Mouse (Mus musculus) kidney, embryonic 16.5 days (tissue): ENCODE measurements at regions not wholly inside any gene's neighbourhood (a gene's known extent, or its start where the extent isn't known, plus 50 kb on each side); places are given as distances from the start of the nearest gene placed in this dataset.
A peak's percentile ranks its signal among the peaks of the same experiment; 100 is the strongest.

Experiments used
- ATAC-seq: fragments of 200-750 bp; cut with Nextera tagmentation; 2 replicates; pipeline ENCODE4 v1.8.0; 2017; ENCODE audit warnings: moderate TSS enrichment; ENCODE audit not compliant: low FRiP score, low TSS enrichment
- H3K27ac ChIP-seq: fragments of 300-500 bp; sonication (generic); 2 replicates; pipeline ENCODE4 v1.5.1; 2014; ENCODE audit warnings: low read length
- H3K27me3 ChIP-seq: fragments of 300-500 bp; sonication (generic); 2 replicates; pipeline ENCODE4 v1.6.1; 2014; ENCODE audit warnings: low read length, control low read depth, mixed read lengths; ENCODE audit not compliant: insufficient read depth
- H3K36me3 ChIP-seq: fragments of 300-500 bp; sonication (generic); 2 replicates; pipeline ENCODE4 v1.6.1; 2014; ENCODE audit warnings: low read length, control low read depth, mixed read lengths; ENCODE audit not compliant: insufficient read depth
- H3K4me1 ChIP-seq: fragments of 300-500 bp; sonication (generic); 2 replicates; pipeline ENCODE4 v1.6.1; 2014; ENCODE audit warnings: low read length, control low read depth, mixed read lengths; ENCODE audit not compliant: insufficient read depth
- H3K4me2 ChIP-seq: fragments of 300-500 bp; sonication (generic); replicated peaks from 2 replicates; pipeline ENCODE4 v1.6.1; 2014; ENCODE audit warnings: low read depth, low read length
- H3K4me3 ChIP-seq: fragments of 300-500 bp; sonication (generic); 2 replicates; pipeline ENCODE4 v1.5.1; 2014; ENCODE audit warnings: mild to moderate bottlenecking, low read length
- H3K9ac ChIP-seq: fragments of 300-500 bp; sonication (generic); replicated peaks from 2 replicates; pipeline ENCODE4 v1.6.1; 2014; ENCODE audit warnings: low read length
- H3K9me3 ChIP-seq: fragments of 300-500 bp; sonication (generic); 2 replicates; pipeline ENCODE4 v1.6.1; 2016; ENCODE audit warnings: low read length, control low read depth
- WGBS: fragments of 180-500 bp; shearing (Covaris S2); extraction: QIAGEN DNeasy Blood & Tissue Kit; methylation state at CpG from one replicate; pipeline ENCODE4 v1.1.7; 2014; 5-methylcytosine and 5-hydroxymethylcytosine counted together

DNA sequence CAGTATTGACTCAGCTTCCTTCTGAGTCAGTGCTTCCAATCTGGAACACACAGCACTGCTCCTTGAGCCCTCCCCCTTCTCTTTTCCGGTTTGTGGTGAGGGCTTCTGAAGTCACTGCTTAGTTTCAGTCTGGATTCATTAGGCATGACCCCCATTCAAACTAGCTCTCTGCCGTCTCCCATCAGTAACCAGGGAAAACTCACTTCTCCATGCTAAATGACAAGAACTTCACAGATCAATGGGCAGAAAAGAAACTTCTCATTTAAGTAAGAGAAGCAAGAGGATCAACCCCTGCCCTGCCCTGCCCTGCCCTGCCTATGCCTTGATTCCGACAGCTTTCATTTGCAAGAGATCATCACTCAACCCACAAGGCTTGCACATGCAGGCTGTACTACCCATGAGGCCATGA is 82.9 kb upstream of the Nck2 start:
- Histone ChIP-seq H3K27me3 (no peaks in the 10 kb centered on the region), H3K4me1 (peaks cover 33% of the 10 kb centered on the region), H3K36me3 (no peaks in the 10 kb centered on the region), H3K9ac (no peak overlapping the region), H3K4me3 (no peak overlapping the region), H3K27ac (peak overlapping the region; percentile 44), H3K9me3 (no peaks in the 10 kb centered on the region), H3K4me2 (no peak overlapping the region)
- WGBS: 13% methylated on average over 3 of the region's 3 CpGs
- ATAC-seq: peak; percentile 84

DNA sequence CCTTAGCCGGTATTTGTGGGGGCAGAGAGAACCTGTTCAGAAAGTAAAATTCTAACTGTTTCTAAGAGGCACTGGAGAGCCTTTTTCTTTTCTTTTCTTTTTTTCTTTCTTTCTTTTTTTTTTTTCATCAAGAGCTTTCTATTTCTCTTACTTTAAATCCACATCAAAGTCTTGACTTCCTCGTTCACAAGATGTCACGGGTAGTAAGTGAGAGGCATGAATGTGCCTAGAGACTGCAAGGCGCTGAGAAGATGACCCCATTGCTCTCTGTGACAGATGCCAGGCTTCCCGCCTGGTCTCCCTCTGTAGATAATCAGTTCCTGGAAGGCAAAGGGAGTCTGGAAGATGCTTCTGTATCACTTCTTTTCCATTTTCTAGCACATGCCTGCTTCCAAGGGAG is 82.2 kb upstream of the Nck2 start:
- H3K9ac ChIP-seq: no peak overlapping the region
- H3K27ac ChIP-seq: no peak overlapping the region; the same call in 1 of the 2 replicates
- no peaks in the 10 kb centered on the region for H3K36me3 ChIP-seq
- H3K27me3 ChIP-seq: no peaks in the 10 kb centered on the region
- no peak overlapping the region for H3K4me2 ChIP-seq
- no peak for ATAC-seq
- H3K4me1 ChIP-seq: peaks cover 33% of the 10 kb centered on the region
- H3K4me3 ChIP-seq: no peak overlapping the region
- 49% methylated on average over 5 of the region's 5 CpGs for WGBS
- H3K9me3 ChIP-seq: no peaks in the 10 kb centered on the region

DNA sequence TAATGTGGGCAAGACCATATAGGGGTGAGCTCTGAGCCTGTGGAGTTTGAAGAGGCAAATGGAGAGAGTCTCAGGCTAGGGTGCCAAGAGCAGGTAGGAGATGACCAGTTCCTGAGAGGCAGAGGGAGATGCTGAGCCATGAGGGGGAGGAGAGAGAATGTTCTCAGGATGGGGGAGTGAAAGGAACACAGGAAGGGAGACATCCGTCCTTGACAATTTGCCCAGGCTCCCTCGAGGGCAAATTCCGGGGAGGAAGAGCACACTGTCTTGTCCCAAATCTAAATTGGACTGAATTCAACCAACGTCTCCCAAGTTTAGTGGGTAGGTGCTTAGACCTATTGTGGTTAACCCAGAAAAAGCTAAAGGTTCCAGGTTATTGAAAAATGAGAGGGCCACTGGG is 81.2 kb upstream of the Nck2 start:
- Histone ChIP-seq H3K9ac (no peak overlapping the region), H3K4me3 (no peak overlapping the region), H3K4me1 (peaks cover 32% of the 10 kb centered on the region), H3K27me3 (no peaks in the 10 kb centered on the region), H3K27ac (no peak overlapping the region), H3K36me3 (no peaks in the 10 kb centered on the region), H3K9me3 (no peaks in the 10 kb centered on the region), H3K4me2 (no peak overlapping the region)
- 39% methylated on average over 4 of the region's 4 CpGs for WGBS
- no peak for ATAC-seq

DNA sequence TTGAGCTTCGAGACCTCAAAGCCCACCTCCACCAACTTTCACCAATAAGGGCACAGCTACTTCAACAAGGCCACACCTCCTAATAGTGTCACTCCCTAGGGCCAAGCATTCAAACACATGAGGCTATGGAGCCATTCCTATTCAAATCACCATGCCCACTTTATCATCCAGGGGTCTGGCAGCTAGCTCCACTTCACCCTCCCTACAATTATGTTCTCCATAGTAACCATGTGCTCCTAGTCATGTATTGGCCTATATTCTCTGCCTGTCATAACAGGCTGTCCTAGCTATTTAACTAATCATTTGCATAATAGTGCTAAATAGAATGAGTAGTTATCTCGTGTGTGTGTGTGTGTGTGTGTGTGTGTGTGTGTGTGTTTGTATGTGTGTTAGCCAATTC is 77.9 kb upstream of the Nck2 start:
- 74% methylated on average over 2 of the region's 2 CpGs for WGBS
- ATAC-seq: no peak
- Histone ChIP-seq H3K4me1 (peaks cover 8% of the 10 kb centered on the region), H3K36me3 (no peaks in the 10 kb centered on the region), H3K27me3 (no peaks in the 10 kb centered on the region), H3K4me2 (no peak overlapping the region), H3K27ac (no peak overlapping the region), H3K4me3 (no peak overlapping the region), H3K9me3 (no peaks in the 10 kb centered on the region), H3K9ac (no peak overlapping the region)

DNA sequence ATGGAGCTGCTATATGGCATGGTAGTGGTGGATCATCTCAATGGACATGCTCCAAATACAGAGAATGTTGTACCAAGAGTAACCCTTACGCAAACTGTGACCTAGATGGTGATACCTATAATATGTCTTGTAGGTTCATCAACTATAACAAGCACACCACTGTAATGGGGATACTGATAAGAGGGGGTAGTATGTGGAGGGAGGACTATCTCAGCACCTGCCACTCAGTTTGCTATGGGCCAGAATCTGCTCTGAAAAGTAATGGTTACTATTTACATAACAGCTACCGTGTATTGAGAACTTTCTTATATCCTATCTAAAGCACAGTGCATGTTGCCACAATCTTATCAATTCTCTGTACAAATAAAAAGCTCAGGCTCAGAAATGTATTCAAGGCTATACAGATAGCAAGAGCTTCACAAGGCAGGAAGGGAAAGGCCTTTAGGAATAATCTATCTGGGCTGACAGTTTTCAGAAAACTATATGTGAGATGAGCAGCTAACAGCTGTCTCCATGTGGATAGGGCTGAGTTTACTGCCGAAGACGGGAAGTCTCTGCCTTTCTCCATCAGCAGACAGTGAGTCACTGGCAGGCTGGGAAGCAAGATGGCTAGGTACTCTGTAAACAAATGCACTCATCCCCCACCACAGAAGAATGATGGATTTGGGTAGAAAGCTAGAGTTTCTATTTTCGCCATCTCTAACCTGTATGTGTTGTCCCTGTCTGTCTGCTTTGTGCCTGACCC is 77.1 kb upstream of the Nck2 start:
- no peak for ATAC-seq
- Histone ChIP-seq H3K9ac (no peak overlapping the region), H3K27me3 (no peaks in the 10 kb centered on the region), H3K4me2 (no peak overlapping the region), H3K4me1 (no peaks in the 10 kb centered on the region), H3K4me3 (no peak overlapping the region), H3K27ac (no peak overlapping the region), H3K36me3 (no peaks in the 10 kb centered on the region), H3K9me3 (no peaks in the 10 kb centered on the region)
- 79% methylated on average over 5 of the region's 5 CpGs for WGBS

DNA sequence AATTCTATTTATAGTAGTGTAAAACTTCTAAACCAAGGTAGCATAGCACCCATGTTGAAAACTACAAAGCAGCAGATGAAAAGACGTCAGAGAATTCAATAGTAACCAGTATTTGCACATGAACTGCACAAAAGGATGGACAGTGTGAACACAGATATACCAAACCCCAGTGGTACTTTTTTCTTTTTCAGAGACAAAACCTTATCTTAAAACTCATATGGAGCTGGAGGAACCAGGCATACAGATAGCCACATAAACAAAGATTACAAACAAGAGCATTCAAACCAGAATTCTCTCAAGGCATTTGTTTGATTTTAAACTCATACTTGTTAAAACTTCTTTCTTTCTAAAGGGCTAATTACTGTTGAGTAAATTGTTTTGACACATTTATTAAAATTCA is 72.5 kb upstream of the Nck2 start:
- Histone ChIP-seq H3K27ac (no peak overlapping the region), H3K9ac (no peak overlapping the region), H3K4me2 (no peak overlapping the region), H3K4me3 (no peak overlapping the region), H3K4me1 (0 out of 2 replicates have a peak, but pooled peaks cover 3% of the 10 kb centered on the region), H3K27me3 (no peaks in the 10 kb centered on the region), H3K36me3 (no peaks in the 10 kb centered on the region), H3K9me3 (no peaks in the 10 kb centered on the region)
- ATAC-seq: no peak
- WGBS: 78% methylated on average over 1 of the region's 1 CpGs

DNA sequence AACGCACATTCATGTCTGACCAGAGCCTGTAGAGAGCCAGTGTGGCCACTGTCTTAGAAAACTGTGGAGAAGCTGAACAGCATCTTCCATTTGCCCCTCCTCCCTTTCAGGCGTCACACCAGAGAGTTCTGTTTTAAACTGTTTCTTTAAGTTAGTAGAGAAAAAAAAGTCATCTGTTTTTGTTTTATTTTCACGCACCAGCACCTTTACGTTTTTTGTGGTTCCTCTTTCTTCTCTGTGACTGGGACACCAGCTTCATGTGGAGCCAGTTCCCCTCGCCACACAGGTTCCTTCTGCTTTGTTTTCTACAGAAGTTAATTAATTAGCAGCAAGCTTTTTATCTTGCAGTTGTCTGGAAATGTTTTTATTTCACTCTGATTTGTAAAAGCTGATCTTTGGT is 69.4 kb upstream of the Nck2 start:
- ATAC-seq: no peak
- 52% methylated on average over 5 of the region's 5 CpGs for WGBS
- H3K9ac ChIP-seq: no peak overlapping the region
- no peaks in the 10 kb centered on the region for H3K27me3 ChIP-seq
- no peak overlapping the region for H3K27ac ChIP-seq
- H3K4me2 ChIP-seq: no peak overlapping the region
- H3K4me3 ChIP-seq: no peak overlapping the region
- H3K9me3 ChIP-seq: no peaks in the 10 kb centered on the region
- H3K4me1 ChIP-seq: peaks cover 9% of the 10 kb centered on the region; the same call in 1 of the 2 replicates
- H3K36me3 ChIP-seq: no peaks in the 10 kb centered on the region

DNA sequence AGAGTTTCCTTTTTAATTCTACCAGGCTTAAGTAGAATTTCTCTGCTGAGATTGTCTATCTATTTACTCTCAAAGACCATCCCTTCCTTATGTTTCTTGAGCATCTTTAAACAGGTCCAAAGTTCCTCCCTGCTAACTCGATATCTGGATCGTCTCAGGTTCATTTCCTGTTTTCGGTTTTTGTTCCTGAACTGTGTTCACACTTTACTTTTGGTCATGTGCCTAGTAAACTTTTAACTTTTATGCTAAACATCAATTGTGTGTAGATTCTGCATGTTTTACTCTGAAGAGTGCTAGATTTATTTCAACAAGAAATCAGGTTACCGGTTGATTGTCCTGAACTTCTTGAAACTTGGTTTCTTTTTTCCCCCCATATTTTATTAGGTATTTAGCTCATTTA is 68.5 kb upstream of the Nck2 start:
- Histone ChIP-seq H3K9me3 (no peaks in the 10 kb centered on the region), H3K36me3 (no peaks in the 10 kb centered on the region), H3K4me1 (peaks cover 9% of the 10 kb centered on the region; the same call in 1 of the 2 replicates), H3K27ac (no peak overlapping the region), H3K4me2 (no peak overlapping the region), H3K27me3 (no peaks in the 10 kb centered on the region), H3K4me3 (no peak overlapping the region), H3K9ac (no peak overlapping the region)
- no peak for ATAC-seq
- WGBS: 64% methylated on average over 4 of the region's 4 CpGs

DNA sequence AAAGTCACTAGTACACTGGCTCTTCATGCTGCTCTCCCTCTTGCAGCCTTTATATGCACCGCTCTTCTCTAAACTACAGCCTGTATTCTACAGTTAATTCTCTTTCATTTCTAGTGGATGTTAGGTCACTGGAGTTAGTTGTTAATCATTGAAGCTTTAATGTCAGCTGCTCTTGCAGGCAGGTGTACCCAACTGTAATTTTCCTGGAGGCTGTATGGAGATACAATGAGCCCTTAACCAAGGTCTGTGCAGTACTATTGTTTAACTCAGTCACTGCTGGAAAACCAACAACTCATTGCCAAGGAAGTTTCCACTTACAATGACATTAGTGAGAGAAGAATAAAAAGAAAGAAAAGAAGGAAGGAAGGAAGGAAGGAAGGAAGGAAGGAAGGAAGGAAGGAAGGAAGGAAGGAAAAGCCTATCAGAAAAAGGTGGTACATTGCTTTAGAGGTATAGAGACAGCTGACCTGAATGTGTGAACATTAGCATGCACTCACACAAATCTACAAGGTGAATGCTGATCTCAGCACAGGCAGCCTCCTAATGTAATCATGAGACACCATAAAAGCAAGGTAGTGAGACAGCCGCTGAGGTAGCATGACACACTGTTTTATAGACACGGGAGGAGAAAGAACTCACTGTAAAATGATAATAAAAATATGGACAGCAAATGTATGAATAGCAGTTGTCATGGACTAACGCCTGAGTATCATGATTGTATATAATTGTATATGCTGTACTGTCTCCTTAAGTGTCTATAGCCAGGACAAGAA is 66.7 kb upstream of the Nck2 start:
- Histone ChIP-seq H3K36me3 (no peaks in the 10 kb centered on the region), H3K4me3 (no peak overlapping the region), H3K27ac (peak overlapping the region; percentile 34), H3K27me3 (no peaks in the 10 kb centered on the region), H3K4me2 (no peak overlapping the region), H3K4me1 (peaks cover 9% of the 10 kb centered on the region; the same call in 1 of the 2 replicates), H3K9me3 (no peaks in the 10 kb centered on the region), H3K9ac (no peak overlapping the region)
- peak; percentile 74; the same call in 1 of the 2 replicates for ATAC-seq
- WGBS: 86% methylated on average over 4 of the region's 4 CpGs

DNA sequence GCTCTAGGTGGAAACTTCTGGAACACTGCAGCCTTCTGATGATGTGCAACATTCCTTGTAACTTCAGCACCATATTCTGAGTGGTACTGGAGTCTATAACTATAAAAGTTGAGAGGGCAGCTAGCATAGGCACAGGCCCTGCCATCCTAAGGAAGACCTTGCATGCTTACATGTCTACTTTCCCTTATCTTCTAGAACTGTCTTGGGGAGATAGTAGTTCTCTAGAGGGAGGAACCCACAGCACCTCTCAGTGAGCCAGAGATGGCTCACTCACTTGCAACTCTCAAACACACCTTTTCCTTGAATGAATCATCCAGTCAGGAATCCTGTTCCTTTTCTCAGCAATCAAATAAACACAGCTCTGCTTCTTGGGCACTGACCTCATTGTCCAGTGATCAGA is 59.4 kb upstream of the Nck2 start:
- ATAC-seq: no peak

More for the DNA sequence above, 59.4 kb upstream of the Nck2 start:
- H3K9ac ChIP-seq: no peak overlapping the region
- no peaks in the 10 kb centered on the region for H3K4me1 ChIP-seq
- no peaks in the 10 kb centered on the region for H3K9me3 ChIP-seq
- no peak overlapping the region for H3K27ac ChIP-seq
- H3K27me3 ChIP-seq: no peaks in the 10 kb centered on the region
- no peaks in the 10 kb centered on the region for H3K36me3 ChIP-seq
- H3K4me2 ChIP-seq: no peak overlapping the region
- H3K4me3 ChIP-seq: no peak overlapping the region
